ENCODE assay signal across 15 mouse cellular contexts in the genomic region with DNA sequence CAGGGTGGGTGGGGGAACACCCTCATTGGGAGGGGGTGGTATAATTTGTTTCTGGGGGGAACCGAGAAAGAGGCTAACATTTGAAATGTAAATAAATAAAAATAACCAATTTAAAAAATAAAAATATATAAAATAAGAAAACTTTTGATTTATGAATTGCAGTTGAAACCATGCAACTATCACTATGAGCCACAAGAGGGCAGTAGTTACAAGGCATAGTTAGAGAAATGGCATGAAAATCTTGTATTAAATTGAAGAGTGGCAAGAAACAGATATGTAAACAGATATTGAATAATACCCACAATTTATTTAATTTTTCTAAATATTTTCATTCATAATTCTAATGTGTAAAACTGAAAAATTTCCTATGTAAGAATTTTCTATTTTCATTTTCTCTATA. TPM values are rescaled to one million over a fixed set of nuclear protein-coding genes. Genes with fewer than 3 reads are reported as not detected.
DNase-seq lines count a peak whose midpoint lies in the region; ATAC-seq lines count a peak whose summit lies in the region.
"Had no signal": no experiment of that assay in that cellular context is flagged by ENCODE, and none has a peak within 500 bp of the region (broad histone marks: within the 10 kb centered on the region; RNA-seq: fewer than 3 reads in every experiment).

No protein-coding gene starts in this region.

- ATAC-seq in cerebellum, adult (ENCODE audit: insufficient number of reproducible peaks, low FRiP score, low TSS enrichment): no peak
- ATAC-seq in CD4-positive, CD25-positive, alpha-beta regulatory T cell, adult 4 months: peak; percentile 45
- ATAC-seq: hindbrain, embryonic 16.5 days had no signal

- peak; percentile 37 for DNase-seq in cerebellum, adult 9-10 months
- peak; percentile 3 to 4 for DNase-seq in kidney, postnatal 36 days
- no peak for DNase-seq in kidney, postnatal 10 days
- DNase-seq in embryo, embryonic 10.5 days (ENCODE audit: low spot score): peak; percentile 34
- no peak for DNase-seq in adrenal gland, adult 2 months
- no peak for DNase-seq in frontal cortex, postnatal 25 days (ENCODE audit: low spot score in 2 of 2)
- DNase-seq: adrenal gland, postnatal 36 days; B cell, adult 2 months; gastrocnemius, postnatal 36 days had no signal

RNA-seq across cellular contexts. Expression of a gene that starts 24.5 kb away (rescaled TPM):
- polyA plus RNA-seq in CD4-positive, CD25-positive, alpha-beta regulatory T cell, adult 4 months (2017; shearing (Covaris generic)): not detected
- total RNA-seq in adrenal gland, adult 2 months (2021): under 1 TPM; 0.09 to 0.14 TPM
- polyA plus RNA-seq in adrenal gland, adult 2 months (2012; rRNA removed): 0.04 TPM in 1 of 2 replicates, not detected in the other

RNA-seq across cellular contexts. Expression of a gene that starts 37.5 kb away (rescaled TPM):
- polyA plus RNA-seq in CD4-positive, CD25-positive, alpha-beta regulatory T cell, adult 4 months (2017; shearing (Covaris generic)): 100 to 1,000 TPM; 157 to 216 TPM
- 100 to 1,000 TPM; 305 to 386 TPM for total RNA-seq in adrenal gland, adult 2 months (2021)
- polyA plus RNA-seq in adrenal gland, adult 2 months (2012; rRNA removed): 0.34 and 0.90 TPM in 2 replicates

RNA-seq across cellular contexts. Expression of a gene that starts 37.6 kb away (rescaled TPM):
- not detected for polyA plus RNA-seq in CD4-positive, CD25-positive, alpha-beta regulatory T cell, adult 4 months (2017; shearing (Covaris generic))
- not detected for total RNA-seq in adrenal gland, adult 2 months (2021)
- polyA plus RNA-seq in adrenal gland, adult 2 months (2012; rRNA removed): not detected in 2 replicates
- total RNA-seq: adrenal gland, postnatal 36 days; left cerebral cortex, adult 8-10 months had no signal
- polyA plus RNA-seq: embryonic facial prominence, embryonic 15.5 days; neural tube, embryonic 15.5 days had no signal

Comparison
In these comparisons a context has a peak if more than half of its experiments do, and no peak if none do; other contexts are left out.
1. DNase-seq: peak in cerebellum, adult 9-10 months (single experiment), kidney, postnatal 36 days (2 of 2) and embryo, embryonic 10.5 days (single experiment); none in kidney, postnatal 10 days (single experiment), adrenal gland, adult 2 months (single experiment) and frontal cortex, postnatal 25 days (0 of 2).
2. RNA of a gene that starts 37.5 kb away (polyA plus RNA-seq): 157 to 216 TPM in CD4-positive, CD25-positive, alpha-beta regulatory T cell, adult 4 months; 0.34 to 0.90 TPM in adrenal gland, adult 2 months; every median in the first group is over 10 times any median in the second.